Mouse (Mus musculus) cerebellum, postnatal 25 days (tissue): ENCODE data around the gene Psmd3.

Source experiments
- DNase-seq, 2 experiments: peaks; one replicate each; pipeline ENCODE4 v3.0.0; 2021; ENCODE audit warnings: mixed read lengths in 2 of 2

Psmd3 gene

DNA sequence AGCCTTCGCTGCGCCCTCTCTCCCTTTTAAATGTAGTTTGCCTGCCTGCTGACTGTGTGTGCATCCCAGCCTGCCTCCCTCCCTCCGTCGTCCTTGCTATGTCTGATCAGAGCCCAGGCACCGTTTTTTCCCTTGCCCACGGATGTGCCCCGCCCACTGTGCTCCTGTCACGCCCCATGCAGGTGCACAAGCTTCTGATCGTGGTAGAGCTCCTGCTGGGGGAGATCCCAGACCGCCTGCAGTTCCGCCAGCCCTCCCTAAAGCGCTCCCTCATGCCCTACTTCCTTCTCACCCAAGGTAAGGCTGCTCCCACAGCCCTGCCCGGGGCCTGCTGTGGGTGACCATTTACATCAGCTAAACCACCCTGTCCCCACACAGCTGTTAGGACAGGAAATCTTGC lies 10.8 kb downstream of the Psmd3 start:
- peak in 1 of 2 experiments; percentile 17 for DNase-seq

DNA sequence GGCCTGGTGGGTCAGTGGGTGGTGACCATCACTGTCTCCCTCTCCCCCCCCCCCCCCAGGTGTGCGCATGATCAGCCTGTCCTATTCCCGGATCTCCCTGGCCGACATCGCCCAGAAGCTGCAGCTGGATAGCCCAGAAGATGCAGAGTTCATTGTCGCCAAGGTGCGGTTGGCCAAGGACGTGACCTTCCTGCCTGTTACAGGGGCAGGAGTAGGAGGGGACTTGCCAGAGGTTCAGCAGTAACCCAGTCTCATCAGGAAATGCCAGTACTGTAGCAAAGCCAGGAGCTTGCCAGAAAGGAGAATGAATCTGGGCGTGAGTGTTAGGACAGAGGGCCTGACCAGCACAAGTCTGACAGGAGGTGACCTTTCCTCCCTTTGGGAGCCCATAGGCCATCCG lies 11.4 kb downstream of the Psmd3 start:
- DNase-seq: no peak

DNA sequence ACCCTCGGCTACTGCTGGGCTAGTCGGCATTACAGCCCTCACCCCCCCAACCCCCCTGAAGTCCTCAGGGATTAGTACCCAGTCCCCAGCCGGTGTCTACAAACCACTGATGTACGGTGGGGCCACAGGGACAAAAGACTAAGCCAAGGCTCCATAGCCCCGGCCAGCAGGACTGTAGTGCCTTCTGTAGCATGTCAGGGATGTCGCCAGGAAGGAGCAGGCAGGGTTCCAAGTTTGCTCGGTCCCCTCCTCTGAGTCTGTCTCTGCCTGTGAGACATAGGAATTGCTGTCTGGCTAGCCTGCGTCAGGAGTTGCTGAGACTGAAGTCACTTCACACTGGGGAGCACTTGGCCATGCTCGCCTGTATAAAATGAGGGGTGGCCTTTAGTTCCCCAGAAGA lies 11.9 kb downstream of the Psmd3 start:
- DNase-seq: peak in 1 of 2 experiments; percentile 18

DNA sequence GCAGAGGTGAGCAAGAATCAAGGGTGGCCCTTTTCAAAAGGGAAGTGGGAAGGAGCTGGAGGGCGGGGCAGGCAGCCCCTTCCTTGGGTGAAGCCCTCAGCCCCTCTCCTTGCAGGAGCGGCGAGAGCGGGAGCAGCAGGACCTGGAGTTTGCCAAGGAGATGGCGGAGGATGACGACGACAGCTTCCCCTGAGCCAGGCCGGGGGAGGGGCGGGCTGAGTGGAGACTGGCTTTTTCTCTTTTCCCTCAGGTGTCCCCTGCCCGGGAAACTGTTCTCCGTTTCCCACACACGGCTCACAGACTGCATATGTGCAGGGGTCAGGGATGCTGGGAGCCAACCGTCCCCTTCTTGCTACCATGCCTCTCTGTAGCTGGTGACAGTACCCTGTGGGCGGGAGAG lies 13.1 kb downstream of the Psmd3 start:
- DNase-seq: peak in 1 of 2 experiments; percentile 40

DNA sequence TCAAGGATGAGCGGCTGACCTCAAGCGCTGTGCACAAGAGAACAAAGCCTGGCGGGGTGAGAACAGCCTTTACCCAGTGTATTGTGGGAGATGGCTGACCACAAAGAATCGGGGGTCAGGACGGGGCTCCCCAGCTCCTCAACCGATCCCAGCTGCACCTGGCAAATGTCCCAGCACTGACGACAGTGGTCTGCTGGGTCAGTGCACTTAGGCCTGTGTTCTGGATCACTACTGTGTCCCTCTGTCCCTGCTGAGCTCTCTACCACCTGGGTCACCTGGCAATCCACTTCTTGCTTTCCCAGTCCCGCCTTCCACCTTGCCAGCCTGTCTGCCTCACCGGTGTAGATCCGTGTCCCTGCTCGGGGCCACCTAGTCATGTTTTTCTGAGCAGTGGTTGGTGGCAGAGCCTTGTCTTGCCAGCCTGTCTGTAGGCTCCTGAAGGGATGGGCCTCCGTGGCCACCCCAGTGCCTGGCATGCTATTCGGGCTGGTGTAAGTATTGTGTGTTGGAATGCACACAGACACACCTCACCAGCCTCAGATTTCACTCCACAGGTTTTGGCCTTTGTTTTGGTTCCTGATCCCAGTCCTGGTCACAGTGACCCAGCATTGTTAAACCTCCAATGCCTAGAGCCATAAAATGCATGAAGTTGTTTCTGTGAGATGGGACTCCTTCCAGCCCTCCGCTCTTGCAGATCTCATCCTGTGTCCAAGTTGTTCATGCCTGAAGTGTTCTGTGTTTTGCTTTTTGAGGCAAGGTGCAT lies 14.3 kb downstream of the Psmd3 start:
- peak in 1 of 2 experiments; percentile 42 for DNase-seq

DNA sequence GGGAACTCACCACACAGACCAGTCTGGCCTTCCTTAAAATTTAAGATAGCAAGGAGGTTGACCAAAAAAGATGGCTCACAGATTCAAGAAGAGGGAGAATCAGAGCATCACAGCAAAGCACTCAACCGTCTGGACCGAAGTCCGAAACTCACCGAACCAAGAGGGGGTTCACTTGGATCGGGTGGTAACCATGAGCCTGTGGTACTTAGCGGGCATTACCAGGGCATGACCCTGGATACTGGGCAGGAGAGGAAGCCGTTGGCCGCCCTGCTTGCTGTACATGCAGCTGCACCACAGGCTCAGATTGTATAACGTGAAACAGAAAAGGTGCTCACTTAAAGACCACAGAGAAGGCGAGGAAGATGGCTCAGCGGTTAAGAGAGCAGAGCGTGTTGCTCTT lies 14.9 kb downstream of the Psmd3 start:
- peak in 1 of 2 experiments; percentile 4 for DNase-seq

DNA sequence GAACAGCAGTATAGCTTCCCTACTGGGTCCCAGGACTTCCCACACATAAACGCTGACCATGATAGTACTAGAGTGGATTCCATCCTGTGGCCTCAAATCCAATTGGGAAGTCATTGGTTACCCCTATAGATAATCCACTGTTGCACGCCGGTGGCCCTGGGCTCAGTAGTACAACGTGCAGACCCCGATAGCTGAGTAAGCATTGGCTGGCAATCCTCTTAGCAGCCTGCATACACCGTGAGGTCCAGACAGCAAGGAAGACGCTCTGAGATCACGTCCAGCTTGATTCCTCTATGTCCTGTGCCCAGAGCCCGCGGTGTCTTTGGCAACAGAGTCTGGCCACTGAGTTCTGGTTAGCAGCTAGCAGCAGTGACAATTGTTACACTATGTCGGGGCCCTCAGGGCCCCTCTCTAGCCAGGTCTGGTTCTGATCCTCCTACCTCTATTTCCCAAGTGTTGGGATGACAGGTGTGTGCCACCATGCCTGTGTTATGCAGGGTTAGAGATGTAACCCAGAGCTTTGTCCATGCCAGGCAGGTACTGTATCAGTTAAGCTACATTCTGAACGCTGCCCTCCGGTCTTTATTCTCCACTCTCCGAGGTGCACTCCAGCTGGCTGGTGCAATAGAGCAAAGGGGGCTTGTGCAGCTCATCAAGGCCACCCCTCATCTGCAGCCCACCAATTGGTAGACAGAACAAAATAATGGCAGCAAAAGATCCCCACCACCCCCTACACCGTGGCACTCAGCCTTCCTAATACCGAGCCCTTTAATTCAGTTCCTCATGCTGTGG lies 16.7 kb downstream of the Psmd3 start:
- peak in 1 of 2 experiments; percentile 16 for DNase-seq

DNA sequence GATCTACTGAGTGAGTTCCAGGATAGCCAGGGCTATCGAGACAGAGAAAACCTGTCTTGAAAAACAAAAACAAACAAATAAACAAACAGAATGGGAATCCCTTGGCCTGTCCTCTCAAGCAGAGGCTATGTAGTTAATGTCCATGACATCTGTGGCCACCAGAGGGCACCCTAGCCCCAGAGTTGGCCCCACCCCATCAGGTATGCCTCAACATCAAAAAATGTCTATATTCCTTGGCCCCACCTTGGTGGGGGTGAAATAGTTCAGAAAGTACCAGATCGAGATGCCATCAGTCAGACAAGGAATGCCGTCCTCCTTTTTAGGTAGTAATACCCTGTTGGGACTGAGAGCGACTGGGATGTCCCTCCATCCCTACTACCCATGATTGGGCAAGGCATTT lies 17.6 kb downstream of the Psmd3 start:
- DNase-seq: peak; percentile 86 to 91

DNA sequence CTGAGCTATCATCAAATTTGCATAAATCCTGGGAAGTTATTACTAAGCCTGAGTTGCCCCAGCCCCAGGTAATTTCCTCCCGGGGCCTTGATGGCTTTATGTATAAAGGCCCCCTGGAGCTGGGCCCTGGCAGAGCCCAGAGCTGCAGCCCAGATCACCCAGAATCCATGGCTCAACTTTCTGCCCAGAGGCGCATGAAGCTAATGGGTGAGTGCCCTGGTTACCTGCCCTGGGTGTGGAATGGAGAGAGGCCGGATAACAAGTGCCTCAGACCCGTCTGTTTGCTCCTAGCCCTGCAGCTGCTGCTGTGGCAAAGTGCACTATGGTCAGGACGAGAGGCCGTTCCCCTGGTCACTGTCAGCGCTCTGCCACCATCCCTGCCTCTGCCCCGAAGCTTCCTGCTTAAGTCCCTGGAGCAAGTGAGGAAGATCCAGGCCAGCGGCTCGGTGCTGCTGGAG lies 18.9 kb downstream of the Psmd3 start, which contains the start of gene Csf3:
Csf3 (plus strand) TSS at position 51 of the 458 bp plus-strand sequence.
- no peak for DNase-seq

DNA sequence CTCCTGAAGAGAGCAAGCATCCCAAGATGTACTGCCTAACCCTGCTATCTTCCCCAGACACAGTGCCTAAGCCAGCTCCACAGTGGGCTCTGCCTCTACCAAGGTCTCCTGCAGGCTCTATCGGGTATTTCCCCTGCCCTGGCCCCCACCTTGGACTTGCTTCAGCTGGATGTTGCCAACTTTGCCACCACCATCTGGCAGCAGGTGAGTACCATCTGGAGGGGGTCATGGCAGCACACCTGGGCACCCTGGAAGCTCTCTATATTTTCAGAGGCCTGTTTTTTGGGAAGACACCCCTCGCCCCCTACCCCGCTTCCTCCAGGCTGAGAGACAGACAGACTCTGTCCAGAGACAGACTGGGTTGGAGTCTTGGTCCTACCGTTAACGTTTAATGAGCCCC lies 20.0 kb downstream of the Psmd3 start:
- no peak for DNase-seq

DNA sequence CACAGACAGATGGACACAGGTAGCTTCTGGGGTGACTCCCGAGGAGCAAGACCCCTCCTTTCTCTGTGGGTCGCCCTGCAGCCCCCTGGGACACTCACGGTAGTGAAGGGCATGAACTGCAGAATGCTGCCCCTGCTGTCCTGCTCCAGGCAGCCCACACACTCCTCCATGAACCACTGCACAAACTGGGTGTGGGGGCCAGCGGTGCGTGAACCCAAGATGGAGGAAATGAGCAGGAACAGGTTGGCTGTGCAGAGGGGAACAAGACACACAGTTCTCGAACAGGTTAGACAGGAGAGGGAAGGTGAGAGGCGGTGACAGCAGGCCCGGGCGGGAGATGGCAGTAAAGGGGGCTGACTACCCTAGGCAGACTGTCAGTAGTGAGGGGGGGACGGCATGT lies 22.7 kb downstream of the Psmd3 start:
- no peak for DNase-seq

DNA sequence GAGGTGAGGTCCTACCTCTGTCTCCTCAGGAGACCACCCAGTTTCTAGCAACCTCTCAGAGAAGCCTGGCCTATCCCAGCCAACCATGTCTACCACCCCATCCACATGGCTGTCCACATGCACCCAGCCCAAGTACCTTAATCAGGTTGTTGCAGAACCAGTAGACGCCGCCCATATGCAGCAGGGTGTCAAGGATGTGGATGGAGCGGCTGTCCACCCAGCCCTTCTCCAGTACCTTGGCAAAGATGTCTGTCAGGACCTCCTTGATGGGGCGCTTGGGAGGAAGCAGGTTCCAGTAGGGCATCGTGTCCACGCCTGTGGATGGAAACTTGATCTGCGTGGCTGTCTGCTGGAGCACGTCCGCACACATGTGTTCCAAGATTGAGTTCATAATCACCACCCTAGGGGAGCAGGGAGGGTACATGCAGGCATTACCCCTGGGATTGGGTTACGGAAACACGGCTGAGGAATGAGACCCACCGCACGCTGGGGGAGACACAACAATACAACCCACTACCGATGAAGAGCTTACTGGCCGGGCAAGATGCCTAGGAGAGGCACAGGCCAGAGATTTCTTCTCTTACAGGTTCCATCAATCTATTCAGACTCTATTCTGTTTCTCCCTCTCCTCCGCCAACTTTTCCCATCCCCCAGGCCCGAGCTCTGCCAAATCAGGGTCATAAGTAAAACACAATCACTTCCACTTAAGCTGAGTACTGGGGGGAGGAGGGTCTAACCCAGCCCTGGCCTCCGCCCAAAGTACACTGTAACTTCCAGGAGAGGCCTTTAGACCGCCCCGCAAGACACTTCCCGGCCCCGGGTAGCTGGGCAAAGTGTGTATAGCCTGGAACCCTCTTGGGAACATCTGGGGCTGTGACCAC lies 25.3 kb downstream of the Psmd3 start:
- DNase-seq: no peak

DNA sequence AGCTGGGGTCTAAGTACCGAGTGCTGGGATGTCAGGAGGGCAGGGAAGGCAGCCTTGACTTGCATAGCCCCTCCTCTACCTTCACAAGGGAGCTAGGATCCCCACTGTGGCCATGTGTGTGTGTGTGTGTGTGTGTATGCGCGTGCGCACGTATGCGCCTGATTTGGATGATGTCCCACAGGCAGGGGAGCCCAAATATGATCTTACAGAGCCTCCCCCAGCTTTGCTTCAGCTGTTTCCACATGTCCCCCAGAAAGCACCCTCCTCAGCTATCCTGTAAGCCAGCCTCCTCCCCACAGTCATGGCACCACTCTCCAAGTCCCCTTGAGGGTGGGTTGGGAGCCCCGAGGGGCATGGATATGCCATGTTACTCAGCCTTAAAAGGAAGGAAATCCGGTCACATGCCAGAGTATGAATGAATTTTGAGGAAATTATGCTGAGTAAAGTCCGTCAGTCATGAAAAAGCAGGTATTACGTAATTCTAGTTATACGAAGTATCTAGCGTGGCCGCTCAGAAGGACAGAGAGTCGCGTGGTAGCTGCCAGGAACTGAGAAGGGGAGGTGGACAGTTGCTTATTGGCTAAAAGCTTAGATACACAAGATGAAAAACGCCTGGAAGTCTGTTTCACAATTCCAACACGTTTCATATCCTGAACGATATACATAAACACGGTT lies 26.1 kb downstream of the Psmd3 start:
- DNase-seq: no peak

DNA sequence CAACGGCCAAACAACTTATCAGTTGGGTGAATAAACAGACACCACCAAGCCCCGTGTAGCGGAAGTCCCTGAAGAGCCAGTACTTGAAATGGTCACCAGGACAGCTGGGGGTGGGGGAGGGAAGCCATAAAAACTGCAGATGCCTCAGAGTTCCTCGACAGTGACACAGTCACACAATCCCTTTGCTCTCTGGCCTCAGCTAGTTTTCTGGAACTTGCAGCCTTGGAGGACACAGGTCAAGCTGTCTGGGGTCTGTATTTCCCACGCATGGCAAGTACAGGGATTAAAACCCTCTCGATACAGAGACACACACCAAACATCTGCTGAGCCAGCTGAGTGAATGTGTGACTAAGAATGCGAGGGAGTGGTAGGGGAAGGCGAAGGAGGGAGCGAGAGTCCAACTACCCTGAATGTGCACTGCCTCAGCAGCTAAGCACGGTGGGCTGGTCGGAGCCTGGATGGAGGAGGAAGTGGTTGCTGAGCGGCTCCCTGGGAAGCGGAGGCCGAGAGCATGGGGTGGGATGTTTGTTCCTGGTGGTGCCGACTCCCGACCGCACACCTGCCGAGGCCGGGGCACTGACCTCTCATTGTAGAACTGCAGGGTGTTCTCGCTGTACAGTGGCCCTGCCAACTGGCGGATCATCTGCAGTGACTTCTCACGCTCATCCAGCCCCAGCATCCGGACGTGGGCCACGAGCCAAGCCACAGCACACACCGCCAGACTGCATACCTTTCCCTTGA lies 26.8 kb downstream of the Psmd3 start:
- peak in 1 of 2 experiments; percentile 52 for DNase-seq

DNA sequence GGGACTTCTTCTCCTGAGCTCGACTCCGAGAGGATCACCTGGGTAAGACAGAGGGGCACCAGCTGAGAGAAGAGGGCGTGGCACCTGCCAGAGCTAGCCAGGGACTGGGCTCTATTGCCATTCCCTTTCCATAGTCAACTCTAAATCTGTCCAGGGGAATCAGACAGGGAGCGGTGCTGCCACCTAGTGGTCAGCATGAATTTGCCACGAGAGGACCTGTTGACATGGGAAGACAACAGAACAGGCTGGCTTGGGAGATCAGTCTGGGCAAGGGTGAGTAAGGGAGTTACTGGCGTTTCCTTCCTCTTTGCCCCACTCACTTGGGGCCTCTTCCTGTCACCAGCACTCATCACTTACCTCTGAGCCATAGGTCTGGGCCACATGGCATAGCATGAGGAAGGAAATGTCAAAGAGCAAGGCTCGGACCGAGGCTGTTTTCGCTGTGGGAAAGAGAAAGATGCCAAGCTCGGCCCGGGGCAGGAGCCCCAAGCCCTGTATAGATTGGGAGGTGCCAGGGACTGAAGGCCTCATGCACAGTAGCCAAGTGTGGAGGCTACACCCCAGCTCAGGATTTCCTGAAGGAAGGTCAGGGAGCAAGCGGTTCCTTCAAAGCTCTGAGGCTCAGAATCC lies 28.2 kb downstream of the Psmd3 start:
- peak; percentile 86 to 90 for DNase-seq

DNA sequence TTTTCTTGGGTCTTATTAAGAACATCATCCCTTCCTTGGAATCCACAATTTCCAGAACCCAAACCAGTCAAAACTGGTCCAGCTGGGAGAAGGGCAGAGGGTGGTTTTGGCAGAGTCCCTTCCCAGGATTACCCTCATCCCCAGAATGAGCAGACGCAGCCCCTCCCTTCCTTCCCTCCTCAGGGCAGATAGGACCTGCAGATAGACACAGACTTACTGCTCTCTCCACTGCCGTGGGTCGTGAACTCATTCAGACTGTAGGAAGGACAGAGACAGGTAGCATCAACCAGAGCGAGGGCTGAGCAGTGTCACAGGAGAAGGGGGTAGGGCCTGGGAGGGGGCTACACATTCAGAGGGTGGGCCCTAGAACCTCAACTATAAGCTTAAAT lies 28.7 kb downstream of the Psmd3 start:
- DNase-seq: no peak

DNA sequence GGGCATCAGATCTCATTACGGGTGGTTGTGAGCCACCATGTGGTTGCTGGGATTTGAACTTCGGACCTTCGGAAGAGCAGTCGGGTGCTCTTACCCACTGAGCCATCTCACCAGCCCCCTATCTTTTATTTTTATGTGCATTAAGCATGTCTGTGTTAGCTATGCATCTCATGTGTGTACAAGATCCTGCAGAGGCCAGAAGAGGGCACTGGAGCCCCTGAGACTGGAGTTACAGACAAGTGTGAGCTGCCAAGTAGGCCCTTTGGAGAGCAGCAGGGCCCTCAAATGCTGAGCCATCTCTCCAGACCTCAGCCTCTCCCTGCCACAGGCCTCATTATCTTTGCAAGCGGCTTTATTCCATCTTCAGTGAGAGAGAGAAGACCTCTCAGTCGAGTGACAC lies 29.7 kb downstream of the Psmd3 start:
- peak in 1 of 2 experiments; percentile 65 for DNase-seq

DNA sequence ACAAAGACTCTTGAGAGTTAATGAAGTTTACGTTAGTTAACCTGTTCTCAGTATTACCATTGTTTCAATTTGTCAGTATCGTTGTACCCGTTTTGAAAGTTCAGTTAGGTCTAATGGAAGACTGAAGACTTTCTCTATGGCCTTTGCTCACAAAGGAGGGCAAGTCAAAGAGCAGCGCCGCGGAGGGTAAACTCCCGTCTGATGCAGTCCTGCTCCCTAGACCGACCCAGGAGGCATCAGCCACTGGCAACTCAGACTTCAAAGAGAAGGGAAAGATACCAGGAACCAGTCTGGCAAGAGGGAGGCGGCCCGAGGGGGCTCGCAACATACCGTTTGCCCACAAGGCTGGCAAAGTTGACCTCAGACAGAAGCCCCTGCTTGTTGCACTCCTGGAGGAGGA lies 31.3 kb downstream of the Psmd3 start:
- no peak for DNase-seq

DNA sequence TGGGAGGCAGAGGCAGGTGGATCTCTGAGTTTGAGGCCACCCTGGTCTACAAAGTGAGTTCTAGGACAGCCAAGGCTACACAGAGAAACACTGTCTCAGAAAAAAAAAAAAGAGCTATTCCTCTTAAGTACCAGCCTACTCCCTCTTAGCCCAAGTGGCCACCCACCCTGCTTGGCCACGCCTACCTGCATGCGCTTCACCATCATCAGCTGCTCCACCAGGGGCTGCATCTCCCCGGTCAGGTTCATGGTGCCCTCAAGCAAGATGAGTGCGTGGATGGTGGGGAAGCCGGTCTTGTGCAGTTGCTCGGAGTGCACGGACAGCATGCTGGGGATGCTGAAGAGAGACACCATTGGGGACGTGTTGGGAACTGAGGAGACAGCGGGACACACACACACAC lies 33.6 kb downstream of the Psmd3 start:
- no peak for DNase-seq

DNA sequence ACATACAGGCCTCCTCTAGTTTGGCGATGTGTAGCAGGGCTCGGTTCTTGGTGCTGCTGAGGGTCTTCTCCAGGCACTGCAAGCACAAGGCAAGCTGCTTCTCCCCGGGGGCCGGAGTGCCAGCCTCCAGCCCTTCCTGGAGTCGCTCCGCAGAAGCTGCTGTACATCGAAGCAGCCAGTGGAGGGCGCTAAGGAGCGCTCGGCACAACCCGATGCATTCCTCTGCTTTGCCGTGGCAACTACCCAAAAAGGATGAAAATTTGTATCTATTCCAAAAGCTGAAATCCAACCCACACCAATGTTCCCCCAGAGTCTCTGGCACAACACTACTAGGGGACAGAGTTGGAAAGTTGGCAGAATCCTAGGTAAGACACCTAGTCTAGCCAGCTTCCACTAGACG lies 35.5 kb downstream of the Psmd3 start:
- peak; percentile 89 to 92 for DNase-seq

DNA sequence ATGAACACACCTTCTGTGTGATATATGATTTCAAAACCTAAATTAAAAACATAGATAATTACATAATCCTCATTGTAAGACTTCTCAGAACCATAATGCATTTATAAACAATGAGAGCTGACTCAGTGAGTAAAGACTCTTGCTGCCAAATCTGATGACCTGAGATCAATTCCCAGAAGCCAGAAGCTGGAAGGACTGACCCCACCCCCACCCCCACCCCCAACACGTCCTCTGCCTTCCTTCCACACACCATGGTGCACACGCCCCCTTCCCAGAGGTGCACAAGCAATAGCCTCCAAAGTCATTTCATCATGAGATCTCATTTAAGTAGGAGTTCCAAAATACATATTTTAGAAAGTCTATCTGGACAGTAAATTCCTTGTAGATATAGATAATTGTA lies 38.4 kb downstream of the Psmd3 start:
- no peak for DNase-seq
